Mouse (Mus musculus) lung, embryonic 15.5 days (tissue): ENCODE results near the gene Map1b. TPM values are rescaled to one million over a fixed set of nuclear protein-coding genes. Genes with fewer than 3 reads are reported as not detected.

Source experiments
- ATAC-seq: fragments of 200-750 bp; cut with Nextera tagmentation; 2 replicates; pipeline ENCODE4 v1.8.0; 2017; ENCODE audit warnings: moderate number of reproducible peaks, borderline replicate concordance; ENCODE audit not compliant: low FRiP score, low TSS enrichment; ENCODE audit errors: extremely low read depth
- H3K27ac ChIP-seq: fragments of 300-500 bp; sonication (generic); 2 replicates; pipeline ENCODE4 v1.5.1; 2015; ENCODE audit warnings: moderate library complexity, mild to moderate bottlenecking, inconsistent platforms
- H3K27me3 ChIP-seq: fragments of 300-500 bp; sonication (generic); 2 replicates; pipeline ENCODE4 v1.6.1; 2015; ENCODE audit warnings: inconsistent platforms
- H3K36me3 ChIP-seq: fragments of 300-500 bp; sonication (generic); 2 replicates; pipeline ENCODE4 v1.6.1; 2015; ENCODE audit warnings: inconsistent platforms
- H3K4me1 ChIP-seq: fragments of 300-500 bp; sonication (generic); 2 replicates; pipeline ENCODE4 v1.6.1; 2015; ENCODE audit warnings: inconsistent platforms
- H3K4me2 ChIP-seq: fragments of 300-500 bp; sonication (generic); 2 replicates; pipeline ENCODE4 v1.6.1; 2015; ENCODE audit warnings: inconsistent platforms, mild to moderate bottlenecking, moderate library complexity
- H3K4me3 ChIP-seq: fragments of 300-500 bp; sonication (generic); 2 replicates; pipeline ENCODE4 v1.5.1; 2015; ENCODE audit warnings: mild to moderate bottlenecking, inconsistent platforms
- H3K9ac ChIP-seq: fragments of 300-500 bp; sonication (generic); 2 replicates; pipeline ENCODE4 v1.6.1; 2015; ENCODE audit warnings: inconsistent platforms
- H3K9me3 ChIP-seq: fragments of 300-500 bp; sonication (generic); 2 replicates; pipeline ENCODE4 v1.6.1; 2016; ENCODE audit warnings: inconsistent platforms
- WGBS: fragments of 180-500 bp; shearing (Covaris S2); methylation state at CpG from one replicate; pipeline ENCODE4 v1.1.7; 2015; 5-methylcytosine and 5-hydroxymethylcytosine counted together
- polyA plus RNA-seq: library from polyadenylated mRNA; unstranded; fragments of >200 nt; fragmentation: Nextera tagmentation; extraction: Ambion mirVana; gene quantifications from 2 replicates; pipeline ENCODE4 v1.2.1, GENCODE M21; 2015

Gene Map1b
- 63.4 and 76.4 TPM in 2 replicates for polyA plus RNA-seq

DNA sequence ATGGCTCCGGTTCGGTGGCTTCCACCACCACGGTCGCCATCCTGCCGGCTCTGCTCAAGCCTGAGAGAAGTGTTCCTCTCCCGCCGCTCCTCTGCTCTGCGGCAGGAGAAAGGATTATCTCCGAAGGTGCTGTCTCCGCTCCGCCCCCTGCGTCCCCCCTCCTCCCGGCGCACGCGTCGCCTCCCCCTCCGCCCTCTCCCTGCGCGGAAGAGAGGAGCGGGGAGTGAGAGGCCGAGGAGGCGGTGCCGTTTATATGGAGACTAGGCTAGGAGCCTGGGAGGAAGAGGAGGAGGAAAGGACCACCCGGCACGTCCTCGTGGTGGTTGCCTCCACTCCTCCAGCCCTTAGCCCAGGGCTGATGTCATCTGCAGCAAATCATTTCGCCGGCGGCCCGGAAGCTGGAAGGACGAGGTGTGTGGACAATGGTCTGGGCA is at the start of gene Map1b:
Map1b (minus strand) TSS at position 93 of the 434 bp plus-strand sequence.
- under 1% methylated on average over 24 of the region's 32 CpGs for WGBS
- peaks cover 23% of the 10 kb centered on the region for H3K4me1 ChIP-seq
- peak; percentile 82 for ATAC-seq
- peak within 1 kb of the TSS; percentile 48 for H3K9ac ChIP-seq
- no peaks in the 10 kb centered on the region for H3K9me3 ChIP-seq
- peak within 1 kb of the TSS; percentile 92 for H3K4me2 ChIP-seq
- no peaks in the 10 kb centered on the region for H3K36me3 ChIP-seq
- peak within 1 kb of the TSS; percentile 65 for H3K27ac ChIP-seq
- 0 out of 2 replicates have a peak, but pooled peaks cover 5% of the 10 kb centered on the region for H3K27me3 ChIP-seq
- peak within 1 kb of the TSS; percentile 57 for H3K4me3 ChIP-seq

DNA sequence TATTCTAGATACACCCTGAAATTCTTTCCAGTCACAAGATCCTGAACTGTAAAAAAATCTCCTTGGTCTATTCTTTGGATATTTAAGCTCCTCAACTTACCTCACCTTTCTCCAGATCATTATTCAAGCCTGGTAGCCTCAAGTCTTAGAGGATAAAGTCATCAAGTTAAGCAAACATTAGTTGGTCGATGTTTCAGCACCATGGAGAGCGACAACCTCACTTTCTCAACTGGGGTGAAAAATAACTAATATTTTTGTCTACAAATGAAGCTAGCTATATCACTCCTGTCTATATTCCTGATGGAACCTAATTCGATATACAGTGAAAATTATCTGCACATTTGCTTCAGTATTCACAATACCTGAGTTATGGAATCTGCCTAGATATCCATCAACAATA is 48.0 kb upstream of the Map1b start:
- no peak overlapping the region for H3K4me2 ChIP-seq
- H3K36me3 ChIP-seq: no peaks in the 10 kb centered on the region
- no peak overlapping the region for H3K4me3 ChIP-seq
- H3K27me3 ChIP-seq: no peaks in the 10 kb centered on the region
- no peak for ATAC-seq
- WGBS: 18% methylated on average over 3 of the region's 3 CpGs
- no peak overlapping the region for H3K9ac ChIP-seq
- H3K27ac ChIP-seq: no peak overlapping the region
- no peaks in the 10 kb centered on the region for H3K9me3 ChIP-seq
- H3K4me1 ChIP-seq: no peaks in the 10 kb centered on the region

DNA sequence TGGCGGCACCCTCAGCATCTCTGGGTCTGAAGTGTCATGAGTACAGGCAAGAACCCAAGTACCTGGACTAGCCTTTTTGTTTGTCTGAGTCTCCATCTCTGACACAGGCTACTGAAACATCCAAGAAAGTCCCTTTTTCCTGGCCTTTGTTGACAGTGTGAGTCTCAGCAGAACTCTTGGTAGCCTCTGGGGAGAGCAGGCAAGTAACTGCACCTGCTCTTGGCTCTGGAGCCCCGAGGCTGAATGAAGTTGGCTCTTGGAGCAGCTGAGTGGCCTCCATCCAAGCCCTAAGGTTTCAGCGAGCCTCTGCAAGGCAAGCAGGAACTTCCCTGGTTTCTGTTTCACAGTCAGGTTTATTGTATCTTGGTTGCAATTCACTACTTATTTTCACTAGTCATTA is 46.7 kb upstream of the Map1b start:
- Histone ChIP-seq H3K9ac (no peak overlapping the region), H3K27ac (no peak overlapping the region), H3K9me3 (no peaks in the 10 kb centered on the region), H3K36me3 (no peaks in the 10 kb centered on the region), H3K27me3 (no peaks in the 10 kb centered on the region), H3K4me2 (no peak overlapping the region), H3K4me3 (no peak overlapping the region), H3K4me1 (no peaks in the 10 kb centered on the region)
- no peak for ATAC-seq
- WGBS: 58% methylated on average over 3 of the region's 3 CpGs

DNA sequence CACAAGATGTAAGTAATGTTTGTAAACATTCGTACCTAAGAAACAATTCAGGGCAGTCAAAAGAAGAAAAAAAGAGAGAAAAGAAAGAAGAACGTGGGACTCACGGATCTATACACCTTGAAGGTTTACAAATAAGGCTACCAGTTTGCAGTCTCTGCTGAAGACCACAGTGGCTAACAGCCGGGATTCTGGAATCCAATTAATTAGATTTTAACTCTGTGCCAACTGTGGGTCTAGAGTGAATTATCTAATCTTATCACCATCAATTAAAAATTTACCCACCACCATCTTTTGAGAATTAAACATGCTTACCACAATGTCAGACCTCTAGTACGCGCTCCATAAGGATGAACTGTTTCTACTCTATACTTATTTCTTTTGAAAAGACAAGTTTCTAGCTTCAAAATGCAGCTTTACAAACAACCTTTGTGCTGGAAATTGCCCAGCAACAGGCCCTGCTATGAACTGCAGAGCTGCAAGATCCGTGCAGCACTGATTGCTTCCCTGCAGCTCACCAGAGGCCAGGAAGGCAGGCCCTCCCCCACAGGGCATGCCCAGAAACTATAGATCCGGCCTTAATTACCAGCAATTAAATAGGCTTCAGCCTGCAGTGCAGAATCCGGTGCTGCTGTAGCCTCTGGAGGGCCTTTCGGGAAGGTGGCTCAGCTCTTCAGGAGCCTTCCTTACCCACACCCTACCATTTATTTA is 45.7 kb upstream of the Map1b start:
- Histone ChIP-seq H3K4me3 (no peak overlapping the region), H3K4me2 (no peak overlapping the region), H3K9me3 (no peaks in the 10 kb centered on the region), H3K27me3 (no peaks in the 10 kb centered on the region), H3K9ac (no peak overlapping the region), H3K36me3 (no peaks in the 10 kb centered on the region), H3K27ac (no peak overlapping the region), H3K4me1 (no peaks in the 10 kb centered on the region)
- no peak for ATAC-seq
- 63% methylated on average over 10 of the region's 10 CpGs for WGBS

DNA sequence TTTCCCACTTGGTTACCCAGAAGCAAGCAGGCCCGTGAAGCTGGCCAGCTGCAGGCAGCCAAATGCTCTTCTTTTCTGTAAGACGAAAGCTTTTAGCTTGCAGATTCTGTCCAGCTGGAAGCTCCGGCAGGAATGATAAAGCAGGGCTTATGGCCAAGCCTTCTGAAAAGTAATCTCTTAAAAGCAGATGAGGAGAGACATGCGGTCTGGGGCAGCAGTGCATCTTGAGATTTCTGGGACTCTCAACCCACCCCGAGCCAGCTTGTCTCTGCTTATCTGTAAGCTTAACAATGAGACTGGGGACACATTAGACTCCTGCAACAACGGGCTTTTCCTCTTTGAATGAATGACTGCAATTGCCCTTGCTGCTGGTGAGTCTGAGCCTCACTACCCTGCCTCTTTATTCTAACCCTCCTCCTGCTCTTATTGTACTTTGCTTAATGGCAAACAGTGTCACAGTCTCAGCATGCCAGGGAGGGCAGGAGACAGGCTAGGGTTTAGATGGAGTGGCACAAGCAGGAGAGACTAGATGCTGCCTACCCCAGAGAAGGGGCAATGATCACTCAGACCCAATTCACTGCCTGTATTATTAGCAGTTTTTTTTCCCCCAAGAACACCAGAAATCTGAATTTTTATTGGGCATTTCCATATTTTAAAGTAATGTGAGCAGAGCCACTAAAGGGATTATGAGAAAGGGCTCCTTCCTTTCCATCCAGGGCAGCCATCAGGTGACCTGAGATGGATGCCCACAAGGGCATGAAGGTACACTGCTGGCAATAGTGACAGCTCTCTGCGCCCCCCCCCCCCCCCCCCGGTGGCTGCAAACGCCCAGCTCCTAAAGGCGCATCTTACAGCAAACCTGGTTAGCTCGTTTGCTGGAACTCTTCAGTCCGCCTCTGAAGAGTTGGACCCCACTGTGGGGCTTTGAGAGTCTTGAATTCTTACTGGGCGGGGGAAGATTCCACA is 44.6 kb upstream of the Map1b start:
- Histone ChIP-seq H3K9ac (no peak overlapping the region), H3K27me3 (no peaks in the 10 kb centered on the region), H3K4me3 (no peak overlapping the region), H3K4me2 (no peak overlapping the region), H3K27ac (no peak overlapping the region), H3K9me3 (no peaks in the 10 kb centered on the region), H3K36me3 (no peaks in the 10 kb centered on the region), H3K4me1 (no peaks in the 10 kb centered on the region)
- peak; percentile 52; the same call in 1 of the 2 replicates for ATAC-seq
- 45% methylated on average over 13 of the region's 13 CpGs for WGBS

DNA sequence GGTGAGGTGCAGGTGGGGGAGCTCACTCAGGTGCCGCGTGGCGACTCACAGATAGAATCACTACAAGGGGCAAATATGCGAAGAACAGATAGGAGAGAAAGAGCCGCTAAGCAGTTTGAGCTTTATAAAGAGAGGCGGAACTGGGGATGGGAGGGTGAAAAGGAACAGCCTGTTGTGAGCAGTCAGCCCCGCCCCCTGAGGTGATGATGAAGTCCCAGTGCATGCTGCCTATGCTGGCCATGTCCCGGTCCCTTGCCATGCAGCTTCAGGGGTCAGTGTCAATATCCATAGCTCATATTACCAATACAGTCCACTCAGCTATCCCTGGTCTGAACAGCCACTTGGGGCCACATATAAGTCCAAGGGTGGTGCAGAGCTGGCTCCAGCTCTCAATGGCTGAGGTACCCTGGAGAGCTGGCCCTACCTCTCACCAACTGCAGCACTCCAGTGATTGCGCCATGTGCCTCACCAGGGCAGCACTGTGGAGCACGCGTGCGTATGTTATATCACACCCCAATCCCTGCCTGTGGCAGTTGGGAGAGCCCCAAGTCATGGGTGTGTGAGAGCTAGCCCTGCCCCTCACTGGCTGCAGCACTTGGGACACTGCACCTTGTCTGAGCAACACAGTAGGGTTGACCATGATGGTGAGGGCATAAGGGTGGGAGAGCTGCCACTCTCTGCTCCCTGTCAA is 42.0 kb upstream of the Map1b start:
- no peak overlapping the region for H3K27ac ChIP-seq
- no peak overlapping the region for H3K9ac ChIP-seq
- WGBS: 55% methylated on average over 12 of the region's 12 CpGs
- H3K36me3 ChIP-seq: no peaks in the 10 kb centered on the region
- no peak overlapping the region for H3K4me2 ChIP-seq
- H3K9me3 ChIP-seq: no peaks in the 10 kb centered on the region
- H3K4me1 ChIP-seq: no peaks in the 10 kb centered on the region
- H3K27me3 ChIP-seq: no peaks in the 10 kb centered on the region
- H3K4me3 ChIP-seq: no peak overlapping the region
- ATAC-seq: peak; percentile 14; the same call in 1 of the 2 replicates

DNA sequence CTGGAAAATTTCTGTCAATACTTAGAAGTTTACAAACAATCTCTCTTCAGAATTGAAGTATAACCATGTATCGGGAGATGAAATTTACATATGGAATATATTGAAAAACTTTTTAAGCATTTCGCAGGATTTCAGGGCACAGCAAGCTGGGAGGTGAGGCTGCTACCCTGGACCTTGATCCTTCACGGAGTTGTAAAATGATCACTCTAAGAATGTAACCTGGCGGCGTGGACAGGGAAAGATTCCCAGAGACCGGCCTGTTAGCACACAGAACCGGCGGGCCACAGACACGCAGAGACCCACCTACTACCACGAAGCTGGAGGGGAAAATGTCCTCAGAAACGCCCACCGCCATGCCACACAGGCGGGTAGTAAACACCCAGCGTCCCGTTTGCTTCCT is 41.5 kb upstream of the Map1b start:
- Histone ChIP-seq H3K9me3 (no peaks in the 10 kb centered on the region), H3K4me2 (no peak overlapping the region), H3K4me3 (no peak overlapping the region), H3K27me3 (no peaks in the 10 kb centered on the region), H3K9ac (no peak overlapping the region), H3K4me1 (no peaks in the 10 kb centered on the region), H3K36me3 (no peaks in the 10 kb centered on the region), H3K27ac (no peak overlapping the region)
- ATAC-seq: no peak
- 63% methylated on average over 15 of the region's 15 CpGs for WGBS

DNA sequence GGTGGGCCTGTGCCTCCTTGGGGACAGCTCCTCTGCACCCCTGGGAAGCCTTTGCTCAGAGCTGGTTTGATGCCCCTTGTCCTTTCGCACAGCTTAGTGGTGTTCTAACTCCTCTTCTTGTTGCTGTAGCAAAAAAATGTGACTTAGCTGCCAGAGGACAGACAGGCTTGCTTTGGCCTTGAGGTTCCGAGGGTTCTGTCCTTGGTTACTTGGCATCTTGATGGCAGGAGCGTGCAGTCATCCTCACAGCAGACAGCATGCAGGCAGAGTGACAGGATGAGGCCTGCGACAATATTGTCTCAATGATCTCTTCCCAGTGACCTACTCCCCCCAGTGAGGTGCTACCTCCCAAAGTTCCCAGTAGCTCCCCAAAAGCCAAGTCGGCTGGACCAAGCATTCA is 41.0 kb upstream of the Map1b start:
- Histone ChIP-seq H3K36me3 (no peaks in the 10 kb centered on the region), H3K4me2 (no peak overlapping the region), H3K9me3 (no peaks in the 10 kb centered on the region), H3K27me3 (no peaks in the 10 kb centered on the region), H3K4me1 (no peaks in the 10 kb centered on the region), H3K9ac (no peak overlapping the region), H3K27ac (no peak overlapping the region), H3K4me3 (no peak overlapping the region)
- ATAC-seq: no peak
- 78% methylated on average over 5 of the region's 5 CpGs for WGBS

DNA sequence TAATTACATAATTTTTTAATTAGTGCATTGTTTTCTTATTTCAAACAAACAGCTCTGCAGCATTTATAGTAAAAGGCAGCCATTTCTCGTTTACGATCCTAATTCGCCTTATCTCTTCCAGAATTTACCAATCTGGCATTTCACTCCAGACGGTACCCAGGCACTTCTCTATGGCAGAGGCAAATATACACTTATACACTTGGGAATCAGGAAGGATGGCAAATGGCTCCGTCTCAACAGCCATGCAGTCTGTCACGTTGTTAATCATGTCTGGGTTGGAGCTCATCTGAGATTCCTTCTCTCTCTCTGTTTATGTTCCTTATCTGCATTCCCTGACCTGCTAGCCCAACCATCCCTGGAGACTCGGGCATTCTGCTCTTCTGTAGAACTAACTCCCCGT is 38.6 kb upstream of the Map1b start:
- no peaks in the 10 kb centered on the region for H3K4me1 ChIP-seq
- no peaks in the 10 kb centered on the region for H3K36me3 ChIP-seq
- no peak overlapping the region for H3K9ac ChIP-seq
- H3K9me3 ChIP-seq: no peaks in the 10 kb centered on the region
- H3K4me3 ChIP-seq: no peak overlapping the region
- H3K27ac ChIP-seq: no peak overlapping the region
- no peaks in the 10 kb centered on the region for H3K27me3 ChIP-seq
- ATAC-seq: no peak
- no peak overlapping the region for H3K4me2 ChIP-seq
- WGBS: 17% methylated on average over 8 of the region's 8 CpGs

DNA sequence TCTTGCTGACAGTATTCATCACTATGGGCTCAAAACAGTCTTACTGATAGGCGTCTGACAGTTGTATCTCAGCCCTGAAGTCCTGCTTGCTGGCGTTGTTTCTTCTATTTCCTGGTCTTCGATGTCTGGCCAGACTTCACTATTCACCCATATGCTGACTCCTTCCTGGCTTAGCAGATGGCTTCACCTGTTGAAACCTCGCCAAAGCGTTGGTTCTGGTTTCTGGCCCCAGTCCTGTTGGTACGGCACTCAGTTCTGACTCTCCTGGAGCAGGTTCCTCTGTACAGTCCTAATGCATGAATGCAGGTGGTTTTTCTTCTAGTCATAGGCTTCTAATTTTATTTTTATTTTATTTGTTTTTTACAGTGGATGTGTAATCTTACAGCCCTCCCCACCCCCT is 38.1 kb upstream of the Map1b start:
- Histone ChIP-seq H3K9me3 (no peaks in the 10 kb centered on the region), H3K27ac (no peak overlapping the region), H3K27me3 (no peaks in the 10 kb centered on the region), H3K4me3 (no peak overlapping the region), H3K4me1 (no peaks in the 10 kb centered on the region), H3K4me2 (no peak overlapping the region), H3K36me3 (no peaks in the 10 kb centered on the region), H3K9ac (no peak overlapping the region)
- 74% methylated on average over 6 of the region's 6 CpGs for WGBS
- no peak for ATAC-seq

DNA sequence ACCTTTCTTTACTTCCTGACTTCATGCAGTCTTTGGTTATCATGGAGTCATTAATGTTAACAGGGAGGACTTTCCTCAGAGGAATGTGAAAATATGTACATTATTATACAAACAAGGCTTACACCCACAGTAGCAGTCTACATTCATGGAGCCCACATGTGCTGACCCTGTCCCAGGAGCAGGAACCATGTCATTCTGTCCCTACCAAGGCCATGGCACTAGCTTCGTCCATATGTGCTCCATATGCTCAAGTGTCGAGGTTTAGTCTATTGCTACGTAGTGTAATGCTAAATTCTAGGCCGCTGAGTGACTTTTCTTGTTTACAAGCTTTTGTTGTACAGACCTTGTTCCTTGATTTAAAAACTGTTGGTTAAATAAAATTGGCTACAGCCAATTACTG is 36.0 kb upstream of the Map1b start:
- no peaks in the 10 kb centered on the region for H3K27me3 ChIP-seq
- no peak overlapping the region for H3K4me2 ChIP-seq
- 86% methylated on average over 4 of the region's 4 CpGs for WGBS
- H3K27ac ChIP-seq: no peak overlapping the region
- H3K4me1 ChIP-seq: peaks cover 3% of the 10 kb centered on the region; the same call in 1 of the 2 replicates
- no peak overlapping the region for H3K4me3 ChIP-seq
- no peak for ATAC-seq
- H3K9ac ChIP-seq: no peak overlapping the region
- H3K9me3 ChIP-seq: no peaks in the 10 kb centered on the region
- no peaks in the 10 kb centered on the region for H3K36me3 ChIP-seq
